Mouse (Mus musculus) fibroblast of lung, adult 2 months (primary cell): ENCODE results near the gene Sart1.
A peak's percentile ranks its signal among the peaks of the same experiment; 100 is the strongest.
"Not testable (repeated sequence)": the region's sequence is repeated elsewhere in the genome, so short reads cannot be mapped to it uniquely, and the experiment has no call there.

ENCODE experiments used
- DNase-seq: peaks from one replicate; pipeline ENCODE4 v3.0.0-alpha.2; 2011; ENCODE audit warnings: low read depth

The Sart1 gene

DNA sequence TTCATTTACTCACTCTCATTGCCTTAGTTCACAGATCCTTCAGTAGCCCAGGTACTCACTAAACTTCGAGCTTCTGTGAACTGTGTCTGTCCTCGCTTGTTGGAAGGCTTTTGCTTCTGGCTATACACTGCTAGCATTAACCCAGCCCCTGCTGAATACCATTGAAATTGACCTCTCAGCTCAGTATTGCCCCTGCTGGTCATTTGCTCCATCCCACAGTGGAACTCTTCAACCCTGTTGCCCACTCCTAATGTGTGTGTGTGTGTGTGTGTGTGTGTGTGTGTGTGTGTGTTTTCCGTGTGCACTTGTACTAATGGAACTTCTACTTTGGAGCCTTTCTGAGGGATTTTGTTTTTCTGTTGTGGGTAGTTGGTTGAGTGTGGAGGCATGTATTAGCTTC, 17.6 kb downstream of the Sart1 start:
- no peak for DNase-seq

DNA sequence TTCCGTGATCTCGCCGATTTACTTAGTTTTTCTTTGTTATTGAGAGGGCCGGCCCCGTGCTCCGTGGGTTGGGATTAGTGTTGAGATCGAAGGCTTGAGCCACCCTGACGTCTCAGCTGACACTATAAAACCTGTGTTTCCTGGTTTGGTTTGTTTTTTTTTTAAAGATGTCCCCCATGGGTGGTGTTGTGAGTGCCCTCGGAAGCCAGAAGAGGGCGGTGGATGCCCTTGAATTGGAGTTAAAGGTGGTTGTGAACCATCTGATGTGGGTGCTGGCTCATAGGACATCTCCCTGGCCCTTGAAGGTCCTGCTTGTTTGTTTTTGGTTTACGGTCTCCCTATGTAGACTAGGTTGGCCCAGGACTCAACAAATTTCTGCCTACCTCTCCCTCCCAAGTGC, 21.0 kb downstream of the Sart1 start:
- DNase-seq = no peak

DNA sequence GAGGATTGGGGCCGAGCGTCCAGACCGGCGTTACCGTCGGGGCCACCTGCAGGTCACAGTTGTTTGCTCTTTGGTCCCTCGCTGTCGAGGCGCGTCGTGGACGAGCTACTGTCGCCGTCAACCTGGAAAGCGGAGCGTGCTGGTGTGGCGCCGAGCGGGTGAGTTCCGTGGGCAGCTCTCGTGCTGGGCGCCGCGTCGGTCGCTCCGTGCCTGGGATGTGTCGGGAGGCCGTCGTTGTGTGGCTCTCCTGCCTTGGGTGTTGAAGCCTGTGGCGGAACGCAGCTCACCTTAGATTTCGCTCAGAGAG, 21.5 kb downstream of the Sart1 start, which contains the start of gene Banf1:
Gene Banf1, minus strand, starts transcription at position 116 of the 307 bp plus-strand sequence.
- DNase-seq = no peak

DNA sequence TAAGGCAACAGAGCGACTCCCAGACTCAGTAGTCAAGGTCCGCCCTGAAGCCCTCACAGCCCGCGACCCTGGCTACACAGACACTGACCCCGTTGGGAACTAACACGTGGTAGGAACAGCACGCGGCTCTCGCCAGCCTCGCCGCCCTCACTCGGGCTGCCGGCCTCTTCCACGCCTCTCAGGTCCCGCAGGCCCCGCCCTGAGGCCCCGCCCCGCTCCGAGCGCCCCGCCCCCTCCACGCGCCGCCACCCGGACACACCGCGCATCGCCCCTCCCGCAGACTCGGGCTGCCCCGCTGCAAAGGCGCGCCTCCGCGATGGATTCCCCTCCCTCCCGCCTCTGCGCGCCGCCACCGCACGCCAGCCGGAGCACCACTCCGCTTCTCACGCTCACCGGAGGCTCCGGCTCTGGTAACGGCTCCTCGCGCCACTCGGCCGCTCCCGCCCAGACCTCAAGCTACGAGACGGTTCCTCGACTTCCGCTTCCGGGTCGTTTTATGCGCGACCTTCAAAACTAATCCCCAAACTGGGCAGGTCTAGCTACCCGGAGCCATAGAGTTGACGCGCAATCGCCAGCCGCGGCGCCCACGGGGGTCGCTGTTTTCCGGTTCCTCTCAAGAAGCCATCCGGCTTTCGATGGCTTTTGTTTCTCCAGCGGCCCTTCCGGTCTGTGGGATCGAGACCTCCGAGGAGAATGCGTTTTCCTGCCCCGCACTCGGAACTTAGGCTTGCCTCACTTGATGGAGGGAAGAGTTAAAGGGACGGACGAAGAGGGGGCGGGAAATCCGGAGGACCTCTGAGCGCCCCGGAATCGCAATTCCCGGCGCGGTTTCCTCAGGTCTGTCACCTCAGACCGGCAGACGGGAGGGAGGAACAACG, 22.1 kb downstream of the Sart1 start, which contains the start of gene Eif1ad:
Gene Eif1ad, plus strand, starts transcription at position 567 of the 878 bp plus-strand sequence.
- peak; percentile 84 for DNase-seq

DNA sequence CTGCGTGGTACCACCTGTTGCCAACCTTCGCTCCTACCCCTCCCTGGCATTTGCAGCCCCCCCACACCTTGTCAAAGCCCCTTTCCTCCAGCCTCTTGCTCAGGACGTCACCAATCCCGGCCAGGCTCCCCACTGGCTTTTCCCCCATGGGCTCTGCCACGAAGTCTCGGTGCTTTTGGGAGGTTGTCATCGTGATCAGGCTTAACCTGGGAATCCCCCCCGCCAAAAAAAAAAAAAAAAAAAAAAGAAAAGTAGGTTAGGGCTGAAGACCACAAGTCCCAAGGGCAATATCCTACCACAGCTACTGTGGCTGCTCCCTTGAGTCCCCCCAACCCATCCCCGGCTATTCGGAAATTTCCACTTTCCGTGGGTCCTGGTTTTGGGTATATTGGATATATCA, 22.8 kb downstream of the Sart1 start:
- DNase-seq = no peak

DNA sequence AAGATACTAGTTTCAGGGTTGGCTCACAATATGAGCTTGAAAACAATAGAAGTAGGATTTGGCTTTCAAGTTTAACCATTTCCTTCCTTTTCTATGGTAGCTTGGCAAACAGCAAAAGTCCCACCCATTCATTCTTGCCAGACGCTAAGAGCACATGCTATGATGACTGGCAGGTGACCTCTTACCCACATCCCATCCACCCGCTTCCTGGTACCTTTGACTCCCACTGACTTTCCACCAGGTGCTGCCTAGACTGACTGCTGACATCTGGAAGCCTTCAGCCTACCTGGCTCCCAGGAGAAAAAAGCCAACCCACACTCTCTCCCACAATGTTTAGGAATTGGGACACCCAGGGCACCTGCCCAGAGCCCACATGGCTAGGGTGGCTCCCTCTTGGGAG, 24.4 kb downstream of the Sart1 start:
- no peak for DNase-seq

DNA sequence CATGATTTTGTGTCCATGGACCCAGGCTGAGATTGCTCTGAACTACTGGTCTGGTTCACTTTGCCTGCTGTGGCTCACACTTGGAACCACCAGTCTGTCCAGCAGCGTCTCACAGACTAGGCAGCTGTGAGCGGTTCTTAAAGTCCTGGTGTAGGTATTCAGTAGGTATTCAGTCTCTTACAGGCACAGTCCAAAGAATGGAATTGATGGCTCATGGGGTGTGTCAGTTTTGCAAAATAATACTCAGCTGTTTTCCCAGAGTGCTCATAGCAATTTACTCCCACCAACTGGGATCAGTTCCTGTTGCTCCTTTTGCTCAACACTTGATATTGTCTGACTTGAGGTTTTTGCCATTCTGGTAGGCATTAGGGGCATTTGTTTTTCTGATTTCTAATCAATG, 26.3 kb downstream of the Sart1 start:
- DNase-seq = no peak

DNA sequence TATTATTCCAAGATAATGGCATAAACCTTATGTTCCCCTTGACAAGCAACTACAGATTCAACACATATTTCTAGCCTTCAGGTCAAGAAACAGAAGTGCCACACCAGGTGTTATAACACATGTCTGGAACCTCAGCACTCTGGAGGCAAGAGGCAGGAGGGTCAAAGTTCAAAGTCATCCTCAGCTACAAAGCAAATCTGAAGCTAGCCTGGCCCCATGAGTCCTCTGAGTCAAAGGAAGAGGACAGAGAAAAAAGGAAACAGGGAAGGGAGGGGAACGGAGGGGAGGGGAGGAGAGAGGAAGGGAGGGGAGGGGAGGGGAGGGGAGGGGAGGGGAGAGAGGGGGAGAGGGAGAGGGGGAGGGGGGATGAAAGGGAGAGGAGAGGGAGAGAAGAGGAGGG, 32.4 kb downstream of the Sart1 start:
- no peak for DNase-seq

DNA sequence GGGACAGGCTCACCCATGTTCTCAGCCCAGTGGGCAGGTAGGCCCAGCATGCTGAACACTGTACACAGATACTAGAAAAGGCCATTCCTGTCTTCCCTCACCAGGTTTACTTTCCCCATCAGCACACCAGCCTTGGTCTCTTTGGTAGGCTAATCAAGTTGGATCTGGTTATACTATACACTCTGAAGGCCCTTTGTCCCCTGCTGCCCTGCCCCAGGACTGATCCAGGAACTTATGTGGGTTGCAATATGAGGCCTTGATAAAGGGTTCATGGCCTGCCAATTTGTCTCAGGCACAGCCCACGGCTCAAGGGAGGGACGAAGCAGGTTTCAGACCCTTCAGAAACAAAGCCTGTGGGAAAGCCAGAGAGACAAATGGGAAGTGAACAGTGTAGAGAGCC, 34.9 kb downstream of the Sart1 start:
- DNase-seq = no peak

DNA sequence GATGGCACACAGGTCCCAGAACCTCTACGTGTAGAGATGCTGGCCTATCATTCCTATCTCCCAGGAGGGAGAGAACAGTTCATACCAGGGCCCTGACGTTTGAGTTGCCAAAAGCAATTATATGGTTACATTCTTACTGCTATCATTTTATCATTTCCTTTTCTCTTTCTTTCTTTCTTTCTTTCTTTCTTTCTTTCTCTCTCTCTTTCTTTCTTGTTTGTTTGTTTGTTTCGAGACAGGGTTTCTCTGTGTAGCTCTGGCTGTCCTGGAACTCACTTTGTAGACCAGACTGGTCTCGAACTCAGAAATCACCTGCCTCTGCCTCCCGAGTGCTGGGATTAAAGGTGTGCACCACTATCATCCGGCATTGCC, 39.0 kb downstream of the Sart1 start, which contains the start of gene Cst6:
Gene Cst6, minus strand, starts transcription at position 73 of the 372 bp plus-strand sequence.
- not testable (repeated sequence) for DNase-seq

DNA sequence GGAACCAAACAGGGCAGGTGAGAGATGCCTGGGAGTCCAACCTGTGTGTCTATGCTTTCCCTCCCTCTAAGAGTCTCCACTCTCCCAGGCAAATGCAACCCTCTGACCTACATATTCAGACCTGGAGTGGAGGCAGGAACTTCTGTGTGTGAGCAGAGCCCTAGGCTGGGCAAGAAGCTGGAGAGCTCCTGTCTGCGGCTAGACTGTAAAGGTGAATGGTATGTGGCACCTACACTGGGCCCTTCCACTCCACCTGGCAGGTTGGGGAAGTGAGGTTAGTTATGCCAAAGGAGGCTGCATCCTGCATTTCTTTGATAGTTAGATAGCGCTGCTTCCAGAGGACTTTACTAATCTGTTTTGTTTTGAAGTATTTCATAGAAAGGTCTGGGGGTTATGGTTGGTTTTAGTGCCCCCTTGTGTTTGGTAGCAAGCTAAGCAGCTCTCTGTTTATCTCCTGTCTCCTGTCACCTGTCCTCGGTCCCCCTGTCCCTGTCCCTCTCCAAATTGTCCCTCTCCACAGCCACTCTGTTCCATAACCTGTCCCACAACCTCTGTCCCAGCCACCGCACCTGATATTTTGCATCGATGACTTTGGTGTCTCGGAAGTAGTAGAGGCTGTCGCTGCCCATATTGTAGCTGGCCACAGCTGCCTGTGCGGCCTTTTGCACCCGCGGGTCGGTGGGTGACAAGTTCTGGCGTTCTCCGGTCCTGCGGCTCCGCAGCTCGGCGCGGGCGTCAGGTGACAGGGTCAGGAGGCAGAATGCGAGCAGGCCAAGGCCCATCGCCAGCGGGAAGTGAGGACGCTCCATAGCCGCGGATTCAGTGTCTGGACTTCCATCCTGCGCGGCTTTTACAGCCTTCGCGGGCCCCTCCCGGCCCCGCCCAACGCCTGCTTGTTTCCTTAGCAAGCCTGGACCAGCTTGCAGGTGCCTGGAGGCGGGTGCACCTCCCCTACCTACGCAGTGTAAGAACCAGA, 39.7 kb downstream of the Sart1 start:
- no peak for DNase-seq

DNA sequence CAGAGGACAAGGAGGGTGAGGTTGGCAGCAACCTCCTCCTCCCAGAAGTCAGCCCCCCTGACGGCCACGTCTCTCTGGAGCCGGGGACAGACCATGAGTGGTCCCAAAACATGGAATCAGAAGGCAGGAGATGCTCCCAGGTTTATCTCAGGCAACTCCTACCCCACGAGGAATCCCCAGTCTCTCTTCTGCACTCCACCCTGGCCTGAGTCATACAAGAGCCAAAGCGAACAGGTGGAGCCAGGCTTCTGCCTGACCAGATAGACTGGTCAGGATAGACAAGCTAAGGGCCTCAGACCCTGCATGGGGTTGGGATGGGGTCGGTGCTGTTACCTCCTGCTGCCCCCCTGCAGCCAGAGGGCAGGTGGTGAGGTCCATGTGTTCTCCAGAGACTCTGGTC, 40.4 kb downstream of the Sart1 start:
- DNase-seq = no peak

DNA sequence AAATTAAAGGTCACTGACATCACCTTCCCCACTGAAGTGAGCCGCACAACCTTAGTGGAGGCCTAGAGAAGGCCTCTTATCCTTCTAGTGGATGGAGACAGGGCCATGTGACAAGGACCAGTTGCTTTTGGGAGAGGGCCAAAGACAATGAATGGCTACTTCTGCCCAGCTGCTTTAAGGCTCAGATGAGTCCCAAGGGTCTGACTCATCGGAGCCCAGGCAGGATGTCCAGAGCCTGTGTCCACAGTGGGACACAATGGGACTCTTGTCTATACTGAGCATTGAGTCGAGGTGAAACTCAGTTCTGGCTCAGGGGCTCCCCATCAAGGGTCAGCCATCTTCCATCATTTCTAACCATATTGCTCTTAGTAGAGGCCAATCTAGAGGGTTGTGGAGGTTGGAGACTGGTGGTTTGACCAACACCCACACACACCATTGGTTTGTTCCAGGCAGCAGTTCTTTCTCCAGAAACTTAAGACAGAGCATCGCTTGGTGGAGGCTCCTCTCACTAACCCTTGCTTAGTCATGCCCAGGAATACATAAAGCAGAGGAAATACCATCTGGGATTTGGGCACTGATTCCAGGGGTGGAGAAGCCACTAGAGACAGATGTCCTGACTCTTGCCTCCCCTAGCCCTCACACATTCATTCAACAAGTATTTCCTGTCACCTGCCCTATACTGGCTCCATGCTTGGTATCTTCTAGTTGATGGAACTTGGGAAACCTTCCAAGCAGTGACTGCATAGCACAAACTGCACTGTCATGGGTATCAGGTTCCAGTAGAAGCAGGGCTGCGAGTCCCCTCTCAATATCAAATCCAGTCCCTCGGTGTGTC, 43.0 kb downstream of the Sart1 start:
- peak; percentile 66 for DNase-seq

DNA sequence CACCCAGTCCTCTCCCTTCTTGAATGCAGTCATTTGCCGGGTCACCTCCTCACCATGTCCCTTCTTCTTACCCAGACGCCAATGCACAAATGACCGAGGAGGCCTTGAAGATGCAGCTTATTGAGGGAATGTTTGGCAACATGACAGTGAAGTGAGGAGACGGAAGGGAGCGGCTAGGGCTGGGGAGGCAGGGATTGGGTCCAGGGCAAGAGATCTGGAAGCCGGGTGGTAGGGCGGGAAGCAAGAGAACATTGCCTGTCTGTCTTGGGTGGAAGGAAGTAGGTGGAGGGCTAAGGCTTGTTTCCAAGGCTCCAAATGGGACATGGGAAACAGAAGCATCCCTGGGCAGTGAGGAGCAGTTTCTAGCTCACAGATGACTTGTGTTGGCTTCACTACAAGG, 47.1 kb downstream of the Sart1 start:
- no peak for DNase-seq

DNA sequence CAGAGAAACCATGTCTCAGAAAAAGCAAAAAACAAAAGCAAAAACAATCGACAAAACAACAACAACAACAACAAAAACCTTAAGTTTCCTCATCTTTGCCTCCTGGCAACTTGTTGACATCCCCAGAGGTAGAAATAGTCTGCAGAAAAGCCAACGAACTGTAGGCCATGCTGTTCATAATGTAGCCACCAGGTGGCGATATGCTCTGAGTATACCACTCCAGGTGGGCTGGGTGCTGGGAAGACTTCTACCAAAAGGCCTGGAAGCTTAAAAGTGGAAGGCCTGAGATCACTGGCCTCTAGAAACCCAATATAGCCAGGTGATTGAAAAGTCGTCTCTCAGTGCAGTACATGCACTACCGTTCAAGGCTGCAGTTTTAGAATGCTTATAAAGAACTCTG, 50.5 kb downstream of the Sart1 start:
- DNase-seq = peak; percentile 56

DNA sequence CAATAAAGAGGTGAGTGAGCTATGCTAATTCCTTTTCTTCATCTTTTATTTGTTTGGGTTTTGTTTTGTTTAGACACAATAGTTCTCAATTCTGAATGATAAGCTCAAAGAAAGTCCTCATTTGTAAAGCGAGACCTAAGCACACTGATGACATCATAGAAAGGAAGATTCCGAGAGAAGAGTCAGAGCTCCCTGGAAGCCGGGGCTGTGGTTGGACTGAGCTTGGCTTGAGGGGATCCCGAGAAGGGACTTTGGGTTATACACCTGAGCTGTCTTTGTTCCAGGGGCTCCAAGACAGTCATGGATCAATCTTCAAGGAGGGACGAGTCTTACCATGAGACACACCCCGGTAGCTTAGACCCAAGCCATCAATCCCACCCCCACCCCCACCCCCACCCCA, 53.1 kb downstream of the Sart1 start, which contains the start of gene Catsper1:
Gene Catsper1, plus strand, starts transcription at position 301 of the 400 bp plus-strand sequence.
- DNase-seq = no peak

DNA sequence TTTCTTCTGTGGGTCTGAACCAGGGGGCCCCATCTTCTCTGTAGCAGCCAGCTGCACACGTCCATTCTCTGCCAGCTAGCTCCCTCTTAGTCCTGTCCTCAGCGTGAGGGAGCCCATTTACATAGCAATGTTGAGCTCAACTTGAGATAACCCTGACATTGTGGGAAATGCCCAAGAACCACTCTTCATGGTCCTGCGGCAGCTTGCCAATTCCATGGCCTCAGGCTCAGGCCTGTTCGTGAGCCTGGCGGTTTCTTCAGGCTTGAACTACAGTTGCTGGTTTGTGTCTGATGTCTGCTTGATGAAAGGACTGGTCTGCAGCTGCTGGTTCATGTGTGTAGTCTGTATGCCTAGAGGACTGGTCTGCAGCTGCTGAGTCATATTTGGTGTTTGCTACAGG, 53.8 kb downstream of the Sart1 start:
- no peak for DNase-seq

DNA sequence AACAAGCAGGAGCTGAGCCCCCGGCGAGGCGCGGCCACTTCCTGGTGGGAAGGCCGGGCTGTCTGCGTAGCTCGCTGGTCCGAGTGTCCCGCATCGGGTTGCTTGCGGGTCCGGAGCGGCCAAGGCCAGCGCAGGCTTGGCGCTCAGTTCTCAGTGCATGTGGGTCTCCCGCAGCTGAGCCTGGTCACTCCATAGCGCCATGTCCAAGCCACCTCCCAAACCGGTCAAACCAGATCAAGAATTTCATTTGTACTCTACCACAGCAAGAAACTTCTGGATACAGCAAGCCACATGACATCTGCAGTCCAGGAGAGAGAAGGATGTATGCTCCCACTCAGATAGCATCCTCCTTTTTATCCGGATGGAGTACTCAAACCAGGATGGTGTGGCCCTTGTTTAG, 60.5 kb downstream of the Sart1 start:
- no peak for DNase-seq
